Mouse (Mus musculus): ENCODE data around the gene Polr3g.

- TF ChIP-seq CTCF (IDR thresholded peaks at IDR 0.05; ENCODE audit: insufficient read depth, low read depth, low read length) (no peak), POLR2A (IDR thresholded peaks at IDR 0.05; ENCODE audit: insufficient read depth, low read depth, low read length) (no peak)
These were observed 81.4 kb downstream of the Polr3g start for GRCm38 (mm10) chr13:81629395-81629794.
